Mouse (Mus musculus) MEL (cell line): ENCODE results near the gene Slc37a3.

Source experiments
- BHLHE40 ChIP-seq: IDR thresholded peaks from 2 replicates; pipeline ENCODE4 v1.6.1; 2012; ENCODE audit warnings: low read depth, mild to moderate bottlenecking, inconsistent platforms, low read length, improper control_type of control experiment, borderline replicate concordance
- CTCF ChIP-seq, 3 experiments: IDR thresholded peaks in 2 of 3; conservative IDR thresholded peaks in 1 of 3; 2 replicates each; pipeline ENCODE4 v1.5.1; 2011 to 2012; ENCODE audit warnings: low read length in 3 of 3, low read depth in 2 of 3, mild to moderate bottlenecking in 2 of 3, improper control_type of control experiment in 1 of 3, inconsistent platforms in 1 of 3, mixed read lengths in 1 of 3, moderate library complexity in 1 of 3; ENCODE audit not compliant: control insufficient read depth in 1 of 3, insufficient read depth in 1 of 3, poor library complexity in 1 of 3, severe bottlenecking in 1 of 3
- EP300 ChIP-seq, 2 experiments: IDR thresholded peaks; 2 replicates each; pipeline ENCODE4 v1.6.1; 2011; ENCODE audit warnings: improper control_type of control experiment in 2 of 2, low read length in 2 of 2, low read depth in 1 of 2, mild to moderate bottlenecking in 1 of 2
- JUND ChIP-seq: IDR thresholded peaks from 2 replicates; pipeline ENCODE4 v1.6.1; 2011; ENCODE audit warnings: low read depth, mild to moderate bottlenecking, improper control_type of control experiment, low read length
- POLR2A ChIP-seq, 2 experiments: IDR thresholded peaks; 2 replicates each; pipeline ENCODE4 v1.6.1; 2011 to 2012; ENCODE audit warnings: low read length in 2 of 2, mild to moderate bottlenecking in 2 of 2, control low read depth in 1 of 2, improper control_type of control experiment in 1 of 2, low read depth in 1 of 2, moderate library complexity in 1 of 2; ENCODE audit not compliant: control insufficient read depth in 1 of 2, insufficient read depth in 1 of 2, poor library complexity in 1 of 2
- TAL1 ChIP-seq: IDR thresholded peaks from 2 replicates; pipeline ENCODE4 v1.6.1; 2012; ENCODE audit warnings: mild to moderate bottlenecking, inconsistent platforms, low read length, moderate library complexity, mixed read lengths
- USF1 ChIP-seq: IDR thresholded peaks from 2 replicates; pipeline ENCODE4 v1.6.1; 2014; ENCODE audit warnings: low read depth, mild to moderate bottlenecking, inconsistent platforms, low read length, improper control_type of control experiment, moderate library complexity

- TF ChIP-seq TAL1 (no peak), USF1 (no peak), JUND (no peak), CTCF (IDR thresholded peaks at IDR 0.05 in 2 of 3, conservative IDR thresholded peaks at IDR 0.05 in 1 of 3; ENCODE audit: control insufficient read depth in 1 of 3, insufficient read depth in 1 of 3, low read depth in 2 of 3, low read length in 3 of 3, poor library complexity in 1 of 3, severe bottlenecking in 1 of 3) (no peak), POLR2A (IDR thresholded peaks at IDR 0.05; ENCODE audit: control insufficient read depth in 1 of 2, insufficient read depth in 1 of 2, low read depth in 1 of 2, low read length in 2 of 2, poor library complexity in 1 of 2) (peak; percentile 68 to 70; a peak in 3 of 4 replicates), BHLHE40 (no peak), EP300 (IDR thresholded peaks at IDR 0.05; ENCODE audit: low read depth in 1 of 2, low read length in 2 of 2) (0 out of 4 replicates have a peak, but pooled peaks of 1 of the 2 experiments have one; percentile 0)
Measured at GRCm38 (mm10) chr6:39419851-39420721, 42.6 kb upstream of the Slc37a3 start, which contains the start of gene Mkrn1.
